Mouse (Mus musculus): ENCODE data around the gene Rrp15.

GRCm38 (mm10) chr1:186701206-186701905 is 47.8 kb downstream of the Rrp15 start:
- TF ChIP-seq TAL1 (IDR thresholded peaks at IDR 0.05; ENCODE audit: low read length) (no peak), GATA1 (IDR thresholded peaks at IDR 0.05; ENCODE audit: low read length) (no peak)
